Mouse (Mus musculus) MEL (cell line): ENCODE measurements around the gene Fam81a.

ENCODE experiments used
- BHLHE40 ChIP-seq: IDR thresholded peaks from 2 replicates; pipeline ENCODE4 v1.6.1; 2012; ENCODE audit warnings: low read depth, mild to moderate bottlenecking, inconsistent platforms, low read length, improper control_type of control experiment, borderline replicate concordance
- CHD2 ChIP-seq: IDR thresholded peaks from 2 replicates; pipeline ENCODE4 v1.6.1; 2011; ENCODE audit warnings: low read length, improper control_type of control experiment
- CTCF ChIP-seq, 3 experiments: IDR thresholded peaks in 2 of 3; conservative IDR thresholded peaks in 1 of 3; 2 replicates each; pipeline ENCODE4 v1.5.1; 2011 to 2012; ENCODE audit warnings: low read length in 3 of 3, low read depth in 2 of 3, mild to moderate bottlenecking in 2 of 3, improper control_type of control experiment in 1 of 3, inconsistent platforms in 1 of 3, mixed read lengths in 1 of 3, moderate library complexity in 1 of 3; ENCODE audit not compliant: control insufficient read depth in 1 of 3, insufficient read depth in 1 of 3, poor library complexity in 1 of 3, severe bottlenecking in 1 of 3
- ELF1 ChIP-seq: IDR thresholded peaks from 2 replicates; pipeline ENCODE4 v1.6.1; 2014; ENCODE audit warnings: low read depth, mild to moderate bottlenecking, inconsistent platforms, low read length, improper control_type of control experiment, moderate library complexity
- GATA1 ChIP-seq: IDR thresholded peaks from 2 replicates; pipeline ENCODE4 v1.6.1; 2011; ENCODE audit warnings: low read depth, low read length, improper control_type of control experiment
- JUND ChIP-seq: IDR thresholded peaks from 2 replicates; pipeline ENCODE4 v1.6.1; 2011; ENCODE audit warnings: low read depth, mild to moderate bottlenecking, improper control_type of control experiment, low read length
- MYC ChIP-seq: IDR thresholded peaks from 2 replicates; pipeline ENCODE4 v1.6.1; 2011; ENCODE audit warnings: low read depth, mild to moderate bottlenecking, low read length, improper control_type of control experiment, moderate library complexity
- POLR2A ChIP-seq, 2 experiments: IDR thresholded peaks; 2 replicates each; pipeline ENCODE4 v1.6.1; 2011 to 2012; ENCODE audit warnings: low read length in 2 of 2, mild to moderate bottlenecking in 2 of 2, control low read depth in 1 of 2, improper control_type of control experiment in 1 of 2, low read depth in 1 of 2, moderate library complexity in 1 of 2; ENCODE audit not compliant: control insufficient read depth in 1 of 2, insufficient read depth in 1 of 2, poor library complexity in 1 of 2
- SIN3A ChIP-seq: IDR thresholded peaks from 2 replicates; pipeline ENCODE4 v1.6.1; 2012; ENCODE audit warnings: low read length, improper control_type of control experiment, inconsistent platforms
- ZMIZ1 ChIP-seq: IDR thresholded peaks from 2 replicates; pipeline ENCODE4 v1.6.1; 2012; ENCODE audit warnings: low read depth, mild to moderate bottlenecking, inconsistent platforms, low read length, improper control_type of control experiment, moderate library complexity

DNA sequence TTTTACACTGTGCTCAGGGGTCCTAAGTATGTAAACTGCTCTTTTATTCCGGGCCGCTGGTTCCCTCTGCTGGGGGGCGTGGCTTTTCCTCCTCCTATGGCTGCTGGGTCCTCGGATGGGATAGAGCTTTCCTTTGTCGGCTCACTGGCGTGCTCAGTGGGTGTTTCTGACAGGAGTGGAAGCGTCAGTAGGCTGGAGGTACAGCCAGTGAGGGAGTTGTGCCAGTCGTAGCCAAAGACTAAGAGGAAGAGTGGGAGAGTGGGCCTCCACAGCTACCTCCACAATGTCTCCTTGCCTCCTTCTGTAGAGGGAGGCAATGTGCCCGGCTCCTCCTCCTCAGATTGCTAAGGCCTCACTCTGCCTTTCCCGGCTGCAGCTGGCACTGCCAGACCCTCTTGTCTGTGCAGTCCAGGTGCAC, 30.5 kb downstream of the Fam81a start:
- TF ChIP-seq GATA1 (no peak), CTCF (IDR thresholded peaks at IDR 0.05 in 2 of 3, conservative IDR thresholded peaks at IDR 0.05 in 1 of 3; ENCODE audit: control insufficient read depth in 1 of 3, insufficient read depth in 1 of 3, low read depth in 2 of 3, low read length in 3 of 3, poor library complexity in 1 of 3, severe bottlenecking in 1 of 3) (no peak), ELF1 (no peak), BHLHE40 (no peak), CHD2 (no peak), POLR2A (IDR thresholded peaks at IDR 0.05; ENCODE audit: control insufficient read depth in 1 of 2, insufficient read depth in 1 of 2, low read depth in 1 of 2, low read length in 2 of 2, poor library complexity in 1 of 2) (no peak), SIN3A (no peak), ZMIZ1 (no peak), JUND (no peak), MYC (no peak)
